Mouse (Mus musculus): ENCODE measurements at regions not wholly inside any gene's neighbourhood (a gene's known extent, or its start where the extent isn't known, plus 50 kb on each side); places are given as distances from the start of the nearest gene placed in this dataset.
"Not testable (repeated sequence)": the region's sequence is repeated elsewhere in the genome, so short reads cannot be mapped to it uniquely, and the experiment has no call there.

GRCm38 (mm10) chr7:73662536-73662935 lies 77.6 kb upstream of the Fam174b start:
- H3K27me3 ChIP-seq (ENCODE audit: control insufficient read depth, insufficient read depth, low read length) = no peaks in the 10 kb centered on the region
- DNase-seq (ENCODE audit: low read depth in 1 of 2, low spot score in 2 of 2) = no peak
- H3K4me1 ChIP-seq (ENCODE audit: control insufficient read depth, insufficient read depth, insufficient read length) = no peaks in the 10 kb centered on the region
- H3K36me3 ChIP-seq (ENCODE audit: control insufficient read depth, insufficient read depth, low read length) = no peaks in the 10 kb centered on the region
- TF ChIP-seq CTCF (IDR thresholded peaks at IDR 0.05; ENCODE audit: extremely low read depth, insufficient read depth, insufficient read length, insufficient replicate concordance) (no peak), POLR2A (IDR thresholded peaks at IDR 0.05; ENCODE audit: low read depth, low read length) (no peak)
- WGBS = 95% methylated on average over 9 of the region's 9 CpGs
- H3K27ac ChIP-seq (ENCODE audit: insufficient read depth, low read length) = no peak overlapping the region
- H3K4me3 ChIP-seq (ENCODE audit: extremely low read depth, insufficient read depth, insufficient read length) = no peak overlapping the region

GRCm38 (mm10) chr7:73661901-73662300 lies 78.2 kb upstream of the Fam174b start:
- Histone ChIP-seq H3K4me1 (ENCODE audit: control insufficient read depth, insufficient read depth, insufficient read length) (no peaks in the 10 kb centered on the region), H3K4me3 (ENCODE audit: extremely low read depth, insufficient read depth, insufficient read length) (no peak overlapping the region), H3K27me3 (ENCODE audit: control insufficient read depth, insufficient read depth, low read length) (no peaks in the 10 kb centered on the region), H3K27ac (ENCODE audit: insufficient read depth, low read length) (no peak overlapping the region), H3K36me3 (ENCODE audit: control insufficient read depth, insufficient read depth, low read length) (no peaks in the 10 kb centered on the region)
- no peak for DNase-seq (ENCODE audit: low read depth in 1 of 2, low spot score in 2 of 2)
- TF ChIP-seq POLR2A (IDR thresholded peaks at IDR 0.05; ENCODE audit: low read depth, low read length) (no peak), CTCF (IDR thresholded peaks at IDR 0.05; ENCODE audit: extremely low read depth, insufficient read depth, insufficient read length, insufficient replicate concordance) (no peak)
- 91% methylated on average over 3 of the region's 3 CpGs for WGBS

GRCm38 (mm10) chr7:73659551-73659950 lies 80.6 kb upstream of the Fam174b start:
- no peaks in the 10 kb centered on the region for H3K36me3 ChIP-seq (ENCODE audit: control insufficient read depth, insufficient read depth, low read length)
- TF ChIP-seq POLR2A (IDR thresholded peaks at IDR 0.05; ENCODE audit: low read depth, low read length) (no peak), CTCF (IDR thresholded peaks at IDR 0.05; ENCODE audit: extremely low read depth, insufficient read depth, insufficient read length, insufficient replicate concordance) (no peak)
- 80% methylated on average over 5 of the region's 5 CpGs for WGBS
- no peaks in the 10 kb centered on the region for H3K4me1 ChIP-seq (ENCODE audit: control insufficient read depth, insufficient read depth, insufficient read length)
- H3K4me3 ChIP-seq (ENCODE audit: extremely low read depth, insufficient read depth, insufficient read length) = no peak overlapping the region
- H3K27me3 ChIP-seq (ENCODE audit: control insufficient read depth, insufficient read depth, low read length) = no peaks in the 10 kb centered on the region
- H3K27ac ChIP-seq (ENCODE audit: insufficient read depth, low read length) = no peak overlapping the region
- no peak for DNase-seq (ENCODE audit: low read depth in 1 of 2, low spot score in 2 of 2)

GRCm38 (mm10) chr7:73657283-73657682 lies 82.8 kb upstream of the Fam174b start:
- TF ChIP-seq CTCF (IDR thresholded peaks at IDR 0.05; ENCODE audit: extremely low read depth, insufficient read depth, insufficient read length, insufficient replicate concordance) (no peak), POLR2A (IDR thresholded peaks at IDR 0.05; ENCODE audit: low read depth, low read length) (no peak)
- 48% methylated on average over 7 of the region's 7 CpGs for WGBS
- Histone ChIP-seq H3K36me3 (ENCODE audit: control insufficient read depth, insufficient read depth, low read length) (no peaks in the 10 kb centered on the region), H3K4me1 (ENCODE audit: control insufficient read depth, insufficient read depth, insufficient read length) (no peaks in the 10 kb centered on the region), H3K27me3 (ENCODE audit: control insufficient read depth, insufficient read depth, low read length) (no peaks in the 10 kb centered on the region), H3K27ac (ENCODE audit: insufficient read depth, low read length) (no peak overlapping the region), H3K4me3 (ENCODE audit: extremely low read depth, insufficient read depth, insufficient read length) (no peak overlapping the region)
- DNase-seq (ENCODE audit: low read depth in 1 of 2, low spot score in 2 of 2) = no peak

GRCm38 (mm10) chr7:73656424-73656795 lies 83.7 kb upstream of the Fam174b start:
- DNase-seq (ENCODE audit: low read depth in 1 of 2, low spot score in 2 of 2); H3K27me3 ChIP-seq (ENCODE audit: control insufficient read depth, insufficient read depth, low read length); H3K36me3 ChIP-seq (ENCODE audit: control insufficient read depth, insufficient read depth, low read length); H3K4me3 ChIP-seq (ENCODE audit: extremely low read depth, insufficient read depth, insufficient read length); H3K27ac ChIP-seq (ENCODE audit: insufficient read depth, low read length); H3K4me1 ChIP-seq (ENCODE audit: control insufficient read depth, insufficient read depth, insufficient read length): not testable (repeated sequence)
- WGBS = 93% methylated on average over 16 of the region's 16 CpGs

- no peaks in the 10 kb centered on the region for H3K27me3 ChIP-seq (ENCODE audit: control insufficient read depth, insufficient read depth, low read length)
- no peaks in the 10 kb centered on the region for H3K4me1 ChIP-seq (ENCODE audit: control insufficient read depth, insufficient read depth, insufficient read length)
- DNase-seq (ENCODE audit: low read depth in 1 of 2, low spot score in 2 of 2) = peak in 1 of 2 experiments; percentile 18
- H3K36me3 ChIP-seq (ENCODE audit: control insufficient read depth, insufficient read depth, low read length) = no peaks in the 10 kb centered on the region
- no peak overlapping the region for H3K27ac ChIP-seq (ENCODE audit: insufficient read depth, low read length)
- TF ChIP-seq CTCF (IDR thresholded peaks at IDR 0.05; ENCODE audit: extremely low read depth, insufficient read depth, insufficient read length, insufficient replicate concordance) (peak; percentile 24; the same call in 1 of the 2 replicates), POLR2A (IDR thresholded peaks at IDR 0.05; ENCODE audit: low read depth, low read length) (no peak)
- no peak overlapping the region for H3K4me3 ChIP-seq (ENCODE audit: extremely low read depth, insufficient read depth, insufficient read length)
- 22% methylated on average over 5 of the region's 5 CpGs for WGBS
Observed at GRCm38 (mm10) chr7:73655787-73656423, 84.2 kb upstream of the Fam174b start.

GRCm38 (mm10) chr7:73654193-73654871 lies 85.8 kb upstream of the Fam174b start:
- H3K36me3 ChIP-seq (ENCODE audit: control insufficient read depth, insufficient read depth, low read length) = no peaks in the 10 kb centered on the region
- TF ChIP-seq CTCF (IDR thresholded peaks at IDR 0.05; ENCODE audit: extremely low read depth, insufficient read depth, insufficient read length, insufficient replicate concordance) = peak; percentile 41; the same call in 1 of the 2 replicates
- TF ChIP-seq POLR2A (IDR thresholded peaks at IDR 0.05; ENCODE audit: low read depth, low read length) = no peak
- WGBS = 42% methylated on average over 12 of the region's 12 CpGs
- H3K27me3 ChIP-seq (ENCODE audit: control insufficient read depth, insufficient read depth, low read length) = no peaks in the 10 kb centered on the region
- no peaks in the 10 kb centered on the region for H3K4me1 ChIP-seq (ENCODE audit: control insufficient read depth, insufficient read depth, insufficient read length)
- DNase-seq (ENCODE audit: low read depth in 1 of 2, low spot score in 2 of 2) = peak in 1 of 2 experiments; percentile 11
- no peak overlapping the region for H3K27ac ChIP-seq (ENCODE audit: insufficient read depth, low read length)
- no peak overlapping the region for H3K4me3 ChIP-seq (ENCODE audit: extremely low read depth, insufficient read depth, insufficient read length)

All from spleen, adult 2 months (tissue).